Mouse (Mus musculus) heart, adult 2 months (tissue): Measurements from ENCODE around the gene Gm3591.
"Not testable (repeated sequence)": the region's sequence is repeated elsewhere in the genome, so short reads cannot be mapped to it uniquely, and the experiment has no call there.

ENCODE experiments used
- CTCF ChIP-seq: fragments of 200-600 bp; IDR thresholded peaks from 2 replicates; pipeline ENCODE4 v1.8.1; 2022; ENCODE audit warnings: antibody characterized with exemption, mild to moderate bottlenecking, moderate library complexity
- EP300 ChIP-seq: fragments of 200-500 bp; IDR thresholded peaks from 2 replicates; pipeline ENCODE4 v1.6.1; 2011; ENCODE audit warnings: low read depth, low read length, control low read depth; ENCODE audit not compliant: insufficient read depth
- POLR2A ChIP-seq: fragments of 200-500 bp; IDR thresholded peaks from 2 replicates; pipeline ENCODE4 v1.6.1; 2011; ENCODE audit warnings: mild to moderate bottlenecking, low read depth, low read length, control low read depth; ENCODE audit not compliant: insufficient read depth

GRCm38 (mm10) chr14:6440206-6440605 lies 27.9 kb upstream of the Gm3591 start:
- not testable (repeated sequence) for TF ChIP-seq POLR2A, CTCF, EP300
